Mouse (Mus musculus) spleen, embryonic (tissue): ENCODE data around the gene Mfap2.

Experiments used
- CTCF ChIA-PET: fragments of 350-600 bp; sonication (Branson Sonifier 250); formaldehyde crosslinking; loops from one replicate; lab custom pipeline; 2022; lab: Charles Lee

Gene Mfap2

GRCm38 (mm10) chr4:141020811-141021613 lies 10.8 kb downstream of the Mfap2 start:
- CTCF ChIA-PET = interaction anchor here (0.5 kb wide), 1 partner anchor 59 kb away, joined by 16 read pairs; no protein-coding TSS in a partner anchor

DNA sequence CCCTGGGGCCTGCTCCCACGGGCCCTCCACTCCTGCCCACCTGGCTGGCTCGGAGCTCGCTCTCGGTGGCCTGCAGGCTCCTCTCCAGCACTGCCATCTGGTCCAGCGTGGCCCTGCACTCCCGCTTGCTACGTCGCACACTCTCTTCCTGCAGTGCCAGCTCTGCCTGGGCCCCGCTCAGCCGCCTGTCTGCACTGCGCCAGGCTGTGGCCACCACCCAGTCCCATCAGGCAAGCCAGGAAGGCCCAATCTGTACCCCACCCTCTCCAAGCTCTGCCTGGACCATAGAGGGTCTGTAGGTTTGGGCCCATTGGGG lies 11.4 kb downstream of the Mfap2 start:
- CTCF ChIA-PET = no interaction called here

GRCm38 (mm10) chr4:141024052-141024451 lies 13.8 kb downstream of the Mfap2 start:
- CTCF ChIA-PET = no interaction called here

- CTCF ChIA-PET = no interaction called here
Measured at GRCm38 (mm10) chr4:141024992-141025391, 14.8 kb downstream of the Mfap2 start.

GRCm38 (mm10) chr4:141030541-141031206 lies 20.5 kb downstream of the Mfap2 start:
- CTCF ChIA-PET = interaction anchor here (0.9 kb wide), 1 partner anchor 65 kb away, joined by 3 read pairs; no protein-coding TSS in a partner anchor

GRCm38 (mm10) chr4:141031733-141032132 lies 21.5 kb downstream of the Mfap2 start:
- CTCF ChIA-PET = interaction anchor here (0.5 to 0.9 kb wide), 2 partner anchors 66 to 68 kb away, joined by 3 to 4 read pairs; no protein-coding TSS in a partner anchor

- CTCF ChIA-PET = interaction anchor here (0.6 kb wide), 1 partner anchor 29 kb away, joined by 6 read pairs; no protein-coding TSS in a partner anchor
Measured at GRCm38 (mm10) chr4:141033606-141034549, 23.7 kb downstream of the Mfap2 start.

DNA sequence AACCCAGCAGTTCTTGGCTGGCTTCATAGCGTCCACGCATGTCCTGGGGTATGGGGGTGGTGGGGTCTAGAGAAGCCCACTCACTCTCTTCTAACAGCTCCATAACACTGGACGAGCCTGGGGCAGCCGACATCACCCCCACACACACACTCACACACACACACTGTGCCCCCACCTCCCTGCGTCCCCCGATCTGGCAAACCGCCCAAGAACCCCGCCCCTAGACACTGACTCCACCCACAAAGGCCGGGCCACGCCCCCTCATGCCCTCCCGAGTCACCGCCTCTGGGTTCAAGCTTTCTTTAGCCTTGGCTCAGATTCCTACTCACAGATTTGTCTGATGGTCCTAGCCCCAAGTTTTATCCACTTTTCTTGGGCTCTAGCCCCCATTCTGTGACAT lies 30.9 kb downstream of the Mfap2 start:
- CTCF ChIA-PET = no interaction called here

GRCm38 (mm10) chr4:141044816-141045215 lies 34.6 kb downstream of the Mfap2 start:
- CTCF ChIA-PET = interaction anchor here (0.6 to 0.9 kb wide), 2 partner anchors 19 to 294 kb away, joined by 3 to 6 read pairs; no protein-coding TSS in a partner anchor

DNA sequence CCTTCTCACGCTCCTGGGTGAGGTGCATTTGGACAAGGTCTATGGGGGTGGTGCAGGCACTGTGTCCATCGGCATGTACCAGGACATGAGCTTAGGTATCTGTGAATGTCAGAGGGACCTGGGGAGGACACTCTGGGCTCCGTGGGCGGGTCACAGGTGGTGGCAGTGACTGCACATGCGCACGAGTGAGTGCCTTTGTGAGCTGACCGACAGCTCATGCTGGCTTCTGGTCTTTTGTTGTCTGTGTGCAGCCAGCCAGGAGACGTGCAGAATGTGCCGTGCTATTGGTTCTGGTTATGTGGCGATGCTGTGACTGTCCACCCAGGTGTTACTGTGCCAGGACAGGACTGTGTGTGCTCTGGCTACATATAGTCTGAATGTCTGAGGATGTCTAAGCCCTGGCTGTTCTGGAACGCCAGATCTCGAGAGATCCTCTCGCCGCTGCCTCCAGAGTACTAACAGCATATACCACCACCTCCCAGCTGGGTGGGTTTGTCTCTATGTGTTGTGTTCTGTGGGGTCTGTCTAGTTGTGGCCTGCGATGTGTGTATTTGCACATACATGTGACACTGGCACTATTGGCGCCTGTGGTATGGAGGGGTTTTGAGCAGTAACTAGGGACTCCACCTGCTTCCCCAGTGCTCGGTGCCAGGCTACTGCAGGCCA lies 38.7 kb downstream of the Mfap2 start:
- CTCF ChIA-PET = interaction anchor here (0.6 kb wide), 1 partner anchor 9 kb away, joined by 10 read pairs; no protein-coding TSS in a partner anchor

- CTCF ChIA-PET = no interaction called here
Measured at GRCm38 (mm10) chr4:141049476-141049835, 39.2 kb downstream of the Mfap2 start.

GRCm38 (mm10) chr4:141052442-141052841 lies 42.2 kb downstream of the Mfap2 start:
- CTCF ChIA-PET = no interaction called here

GRCm38 (mm10) chr4:141053138-141053537 lies 42.9 kb downstream of the Mfap2 start:
- CTCF ChIA-PET = no interaction called here

GRCm38 (mm10) chr4:141053568-141054161 lies 43.4 kb downstream of the Mfap2 start:
- CTCF ChIA-PET = no interaction called here

DNA sequence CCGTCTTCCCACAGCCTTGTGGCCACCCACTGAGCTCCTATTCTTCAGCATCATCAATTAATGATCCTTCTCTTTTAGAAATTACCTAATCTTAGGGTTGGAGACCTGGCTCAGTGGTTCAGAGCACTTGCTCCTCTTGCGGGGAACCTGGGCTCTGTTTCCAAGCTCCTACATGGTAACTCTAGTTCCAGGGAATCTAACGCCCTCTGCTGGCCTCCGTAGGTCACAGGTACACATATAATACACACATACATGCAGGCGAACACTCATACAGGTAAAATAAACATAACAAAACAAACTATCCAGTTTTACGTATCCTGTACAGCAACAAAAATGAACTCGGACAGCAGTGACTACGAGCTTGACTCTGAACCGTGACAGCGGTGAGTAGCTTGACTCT lies 46.8 kb downstream of the Mfap2 start:
- CTCF ChIA-PET = interaction anchor here (1.1 kb wide), 1 partner anchor 250 kb away, joined by 8 read pairs; no protein-coding TSS in a partner anchor

GRCm38 (mm10) chr4:141058835-141059234 lies 48.6 kb downstream of the Mfap2 start:
- CTCF ChIA-PET = interaction anchor here (0.7 to 1.2 kb wide), 4 partner anchors 10 to 669 kb away, joined by 3 to 10 read pairs (median 5); no protein-coding TSS in a partner anchor

DNA sequence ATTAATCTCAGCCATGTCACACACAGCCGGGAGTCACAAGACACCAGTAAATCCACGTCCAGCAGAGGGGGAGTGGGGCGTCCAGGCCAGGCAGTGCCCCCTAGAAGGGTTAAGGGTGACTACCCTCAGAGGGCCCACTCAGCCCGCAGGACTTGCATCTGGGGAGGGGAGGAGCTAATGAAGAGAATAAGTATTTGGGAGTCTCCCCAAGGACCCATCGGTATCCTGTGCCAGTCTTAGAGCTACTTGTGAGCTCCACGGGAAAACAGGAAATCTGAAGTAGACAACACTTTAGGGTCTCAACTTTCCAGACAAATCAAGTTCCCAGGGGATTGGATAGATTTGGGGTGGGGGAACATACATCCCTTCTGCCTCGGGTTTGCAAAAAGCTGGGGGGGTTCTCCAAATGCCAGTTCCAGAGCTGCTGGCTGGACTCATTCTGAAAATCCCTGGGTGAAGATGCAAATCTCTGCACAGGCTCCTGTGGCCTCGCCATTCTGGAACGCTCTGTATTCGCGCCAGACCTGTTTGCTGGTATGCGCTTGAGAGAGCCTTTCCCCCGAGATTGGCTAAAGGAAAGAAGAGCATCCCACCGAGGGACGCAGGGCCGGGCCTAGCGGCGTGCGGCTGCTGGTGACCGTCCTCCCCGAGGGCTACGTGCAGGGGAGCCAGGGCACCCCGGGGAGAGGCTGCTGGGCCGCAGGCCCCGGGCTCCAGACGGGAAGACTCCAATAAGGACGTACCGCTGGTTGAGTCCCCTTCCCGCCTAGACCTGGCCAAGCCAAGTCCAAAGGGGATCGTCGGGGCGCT lies 49.6 kb downstream of the Mfap2 start:
- CTCF ChIA-PET = interaction anchor here (0.7 to 2.0 kb wide), 3 partner anchors 17 to 668 kb away, joined by 3 to 4 read pairs (median 3); no protein-coding TSS in a partner anchor

DNA sequence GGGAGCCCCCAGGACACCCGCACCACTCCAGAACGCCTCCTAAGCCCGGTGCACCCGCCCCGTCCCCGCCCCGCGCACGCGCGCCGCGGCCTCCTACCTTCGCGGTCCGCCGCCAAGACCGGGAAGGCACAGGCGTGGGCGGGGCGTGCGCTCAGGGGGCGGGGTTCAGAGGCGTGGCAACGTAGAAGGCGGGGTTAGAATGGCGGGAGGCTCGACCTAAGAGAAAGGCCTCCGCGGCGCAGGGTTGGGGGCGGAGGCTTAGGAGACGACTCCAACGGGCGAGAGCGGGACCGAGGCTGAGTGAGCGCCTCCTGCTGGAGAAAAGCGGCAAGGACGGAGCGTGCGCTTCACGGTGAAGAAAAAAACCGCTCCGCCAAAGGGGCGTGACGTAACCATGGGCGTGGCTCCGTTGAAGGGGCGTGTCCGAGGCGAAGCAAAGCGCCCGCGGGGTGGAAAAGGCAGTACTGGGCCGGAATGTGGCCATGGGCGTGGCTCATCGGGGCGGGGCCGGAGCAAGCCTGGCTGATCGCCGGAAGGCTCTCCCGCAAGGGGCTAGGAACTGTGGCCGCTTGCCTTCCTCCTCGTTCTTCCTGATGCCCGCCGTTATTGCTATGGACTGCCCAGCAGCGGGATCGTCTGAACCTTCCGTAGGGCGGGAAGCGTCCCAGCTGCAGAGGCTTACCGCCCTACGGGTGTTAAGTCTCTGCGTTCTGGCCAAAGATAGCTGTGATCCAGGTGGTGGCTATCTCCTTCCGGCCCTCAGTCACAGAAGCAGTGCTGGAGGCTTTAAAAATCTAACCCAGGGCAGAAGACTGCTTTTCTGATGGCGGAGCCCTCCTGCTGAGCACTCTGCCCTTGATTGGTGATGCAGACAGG lies 50.4 kb downstream of the Mfap2 start, which contains the start of gene Crocc:
TSS of gene Crocc (minus strand) at position 125 of the 876 bp plus-strand sequence.
- CTCF ChIA-PET = interaction anchor here (0.7 to 2.0 kb wide), 2 partner anchors 16 to 84 kb away, joined by 3 to 4 read pairs; no protein-coding TSS in a partner anchor
